Mouse (Mus musculus) hematopoietic stem cell, adult 5-6 weeks (primary cell): ENCODE measurements around the gene Hand2. TPM values are rescaled to one million over a fixed set of nuclear protein-coding genes. Genes with fewer than 3 reads are reported as not detected.
A peak's percentile ranks its signal among the peaks of the same experiment; 100 is the strongest.

Source experiments
- ATAC-seq, 2 experiments: fragments of 125-278 bp in 1 of 2; replicated peaks in 1 of 2; 2 replicates each; pipeline ENCODE4 v1.8.0; 2016 to 2017; ENCODE audit warnings: inconsistent platforms in 2 of 2, mild to moderate bottlenecking in 2 of 2, moderate number of reproducible peaks in 2 of 2, low read depth in 1 of 2, moderate TSS enrichment in 1 of 2; ENCODE audit not compliant: low FRiP score in 2 of 2, poor library complexity in 2 of 2, severe bottlenecking in 2 of 2, insufficient read depth in 1 of 2, low TSS enrichment in 1 of 2
- total RNA-seq: library from RNA; stranded (forward); fragments of 172-1452, 232-1000 nt; gene quantifications from 2 replicates; pipeline ENCODE4 v1.2.3, GENCODE M21; 2017

The Hand2 gene
- not detected in 2 replicates for total RNA-seq

GRCm38 (mm10) chr8:57320851-57321743 is at the start of gene Hand2:
Gene Hand2, plus strand, starts transcription at chr8:57320983.
- ATAC-seq, result no peak

- ATAC-seq, result no peak
Measured at GRCm38 (mm10) chr8:57273055-57273454, 47.7 kb upstream of the Hand2 start.

- no peak for ATAC-seq
Measured at GRCm38 (mm10) chr8:57293441-57293840, 27.3 kb upstream of the Hand2 start.

GRCm38 (mm10) chr8:57303513-57303912 is 17.3 kb upstream of the Hand2 start:
- no peak for ATAC-seq

DNA sequence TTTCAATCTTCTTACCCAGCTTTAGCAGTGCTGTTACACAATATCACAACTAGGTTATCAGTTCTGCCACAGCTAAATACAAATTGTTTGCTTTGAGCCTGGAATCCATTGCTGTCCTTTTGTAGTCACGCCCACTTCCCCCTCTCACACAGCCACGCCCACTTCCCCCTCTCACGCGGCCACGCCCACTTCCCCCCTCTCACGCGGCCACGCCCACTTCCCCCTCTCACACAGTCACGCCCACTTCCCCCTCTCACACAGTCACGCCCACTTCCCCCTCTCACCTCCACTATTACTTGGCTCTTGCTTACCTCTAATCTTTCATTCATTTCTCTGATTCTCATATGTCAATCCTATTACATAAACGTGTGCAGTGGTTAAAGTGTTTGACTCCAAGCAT is 15.8 kb upstream of the Hand2 start:
- peak; percentile 27 to 32; a peak in 1 of 4 replicates for ATAC-seq

DNA sequence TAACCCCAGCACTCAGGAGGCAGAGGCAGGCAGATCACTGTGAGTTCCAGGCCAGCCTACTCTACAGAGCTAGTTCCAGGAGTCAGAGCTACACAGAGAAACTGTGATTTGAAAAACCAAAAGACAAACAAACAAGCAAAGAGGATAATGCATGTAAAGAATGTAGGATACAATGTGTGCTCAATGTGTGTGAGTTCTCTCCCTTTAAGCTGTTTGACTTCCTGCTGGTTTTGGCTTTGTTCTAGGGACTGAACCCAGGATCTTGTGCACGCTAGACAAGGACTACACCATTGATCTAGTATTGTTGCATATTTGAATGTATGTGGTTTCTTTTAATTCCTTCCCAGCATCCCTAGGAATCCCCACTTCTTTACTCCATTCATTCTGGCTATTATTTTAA is 14.3 kb upstream of the Hand2 start:
- ATAC-seq, result no peak

DNA sequence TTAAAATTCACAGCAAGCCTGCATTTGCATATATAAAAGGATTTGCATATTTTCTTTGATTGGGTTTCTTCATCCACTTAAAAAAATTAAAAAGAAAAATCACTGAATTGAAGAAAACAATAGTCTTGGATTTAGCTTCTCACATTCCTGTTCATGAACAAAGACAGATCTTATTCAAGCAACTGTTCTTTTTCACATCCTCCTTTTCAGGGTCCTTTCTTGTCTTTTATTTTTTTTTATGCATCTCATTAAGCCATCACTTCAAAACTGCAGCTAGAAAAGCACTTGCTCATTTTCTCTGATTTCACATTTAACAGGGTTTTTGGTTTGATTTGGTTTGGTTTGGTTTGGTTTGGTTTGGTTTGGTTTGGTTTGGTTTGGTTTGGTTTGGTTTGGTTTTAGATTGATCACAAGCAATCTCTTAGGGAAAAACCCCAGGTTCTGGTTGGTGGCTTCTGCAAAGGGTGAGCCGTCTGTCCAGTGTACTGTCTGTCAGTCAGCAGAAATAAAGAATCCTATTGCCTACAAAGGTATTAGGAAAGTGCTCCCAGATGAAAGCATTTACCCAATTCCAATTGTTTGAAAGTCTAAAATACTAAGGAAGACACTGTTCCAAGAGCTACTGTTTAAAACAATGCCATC is 10.8 kb upstream of the Hand2 start:
- no peak for ATAC-seq

- ATAC-seq, result 0 out of 4 replicates have a peak, but pooled peaks of 1 of the 2 experiments have one; percentile 12
Measured at GRCm38 (mm10) chr8:57312031-57312981, 8.5 kb upstream of the Hand2 start.

DNA sequence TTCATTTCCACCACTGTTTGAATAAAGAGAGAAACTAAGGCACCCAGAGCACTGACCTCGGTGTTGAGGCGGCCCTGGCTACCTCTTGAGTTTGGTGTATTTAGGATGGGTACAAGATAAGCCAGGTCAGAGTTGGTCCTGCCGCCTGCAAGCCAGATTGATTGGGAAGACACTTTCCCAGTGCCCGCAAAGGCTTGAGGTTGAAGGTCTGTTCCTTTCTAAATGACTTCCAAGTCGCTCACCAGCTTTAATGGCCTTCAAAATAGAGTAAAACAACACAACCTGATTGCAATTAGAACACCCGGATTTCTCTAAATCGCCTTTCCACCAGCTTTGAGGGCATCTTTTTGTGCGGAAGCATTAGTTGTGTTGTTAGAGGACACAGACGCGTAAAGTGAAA is 7.2 kb upstream of the Hand2 start:
- no peak for ATAC-seq

- peak in 1 of 2 experiments; percentile 42; a peak in 1 of 4 replicates for ATAC-seq
Measured at GRCm38 (mm10) chr8:57314216-57314615, 6.6 kb upstream of the Hand2 start.

DNA sequence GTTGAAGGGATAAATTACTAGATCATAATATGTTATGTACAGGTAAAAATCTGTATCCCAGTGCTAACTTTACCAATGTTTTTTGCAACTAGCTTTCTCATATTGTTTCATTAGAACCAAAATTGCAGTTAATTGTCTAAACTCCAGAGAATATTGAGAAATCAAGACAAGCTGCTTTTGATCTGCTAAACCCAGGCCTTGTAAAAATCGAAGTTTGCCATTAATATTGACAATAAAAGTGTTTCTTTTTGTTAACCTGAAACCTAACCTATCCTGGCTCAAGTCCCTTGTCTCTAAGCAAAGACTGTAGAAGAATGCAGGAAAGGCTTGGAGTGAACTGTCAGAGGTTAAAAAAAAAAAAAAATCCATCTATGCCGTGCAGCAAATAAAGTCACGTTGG is 5.3 kb upstream of the Hand2 start:
- no peak for ATAC-seq

DNA sequence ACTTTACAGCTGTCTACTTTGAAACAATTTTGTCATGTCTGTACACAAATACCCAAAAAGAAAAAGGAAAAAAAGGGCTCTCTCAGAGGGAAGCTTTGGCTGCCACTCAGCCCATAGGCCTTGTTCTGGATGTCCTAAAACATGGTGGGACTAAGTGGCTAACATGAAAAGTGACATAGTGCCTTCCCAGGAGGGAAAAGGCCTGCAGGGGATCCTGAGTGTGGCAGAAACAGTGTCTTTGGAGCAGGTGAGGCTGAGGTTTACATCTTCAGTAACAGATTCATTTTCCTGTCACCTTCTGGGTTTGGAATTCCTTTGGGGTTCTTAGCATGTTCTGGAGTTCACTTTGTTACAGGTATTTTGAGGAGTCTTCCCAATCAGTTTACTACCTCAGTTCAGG is 3.7 kb upstream of the Hand2 start:
- ATAC-seq, result no peak

DNA sequence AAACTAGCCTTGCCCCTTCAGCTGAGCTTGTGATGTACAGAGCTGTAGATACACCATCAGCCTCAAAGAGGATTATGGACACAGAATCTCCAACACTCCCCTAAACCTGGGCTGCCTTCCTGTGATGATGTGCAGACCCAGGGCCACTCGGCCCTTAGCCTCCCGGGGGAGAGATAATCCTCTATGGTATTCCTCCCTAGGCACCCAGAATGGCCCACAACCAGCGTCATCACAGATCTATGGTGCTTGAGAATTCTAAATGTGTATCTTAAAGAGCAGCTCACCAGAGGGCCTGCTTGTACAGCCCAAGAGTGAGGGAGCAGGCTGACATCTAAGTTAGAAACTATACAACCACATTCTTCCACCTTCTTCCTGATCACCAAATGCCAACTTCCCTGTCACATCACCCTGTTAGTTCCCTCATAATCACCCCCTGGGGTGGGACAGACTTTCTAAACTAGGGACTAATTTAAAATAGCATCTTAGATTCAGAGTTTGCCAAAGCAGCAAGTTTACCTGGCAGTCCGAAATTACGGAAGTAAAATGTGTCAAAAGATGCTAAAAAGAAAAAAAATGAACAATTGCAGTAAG is 2.8 kb upstream of the Hand2 start:
- no peak for ATAC-seq

GRCm38 (mm10) chr8:57319092-57319980 is 1.4 kb upstream of the Hand2 start:
- ATAC-seq, result no peak

DNA sequence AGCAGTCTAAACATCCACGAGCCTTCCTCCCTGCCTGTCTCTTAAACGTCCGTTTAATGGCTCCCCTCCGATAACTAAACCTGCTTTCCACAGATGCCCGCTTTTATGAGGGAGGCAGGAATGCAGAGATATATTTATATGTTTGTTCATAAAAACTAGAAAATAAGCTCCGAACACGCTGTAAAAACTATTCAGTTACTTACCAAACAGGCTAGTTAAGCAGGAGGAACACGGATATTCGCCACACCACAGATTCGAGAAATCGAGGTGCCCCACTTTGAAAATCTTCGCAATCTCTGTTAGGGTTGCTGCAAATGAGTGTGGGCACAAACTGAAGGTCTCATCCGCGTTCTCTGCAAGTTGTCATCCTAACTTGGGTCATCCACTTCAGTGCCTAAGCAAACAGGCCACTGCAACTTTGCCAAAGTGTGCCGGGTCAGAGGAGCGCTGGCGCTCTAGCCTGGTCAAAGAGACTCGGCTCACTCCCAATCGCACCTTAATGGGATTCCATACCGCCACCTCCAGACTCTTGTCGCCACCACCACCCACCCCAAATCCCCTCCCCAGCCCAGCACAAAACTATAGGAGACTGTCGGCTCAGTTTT is 700 bp upstream of the Hand2 start:
- ATAC-seq, result no peak
